Mouse (Mus musculus): ENCODE results near the gene F2. TPM values are rescaled to one million over a fixed set of nuclear protein-coding genes. Genes with fewer than 3 reads are reported as not detected.
"Not testable (repeated sequence)": the region's sequence is repeated elsewhere in the genome, so short reads cannot be mapped to it uniquely, and the experiment has no call there.

F2 gene
- total RNA-seq, 2 experiments from 2014 or later = 0.54 to 4.2 TPM

DNA sequence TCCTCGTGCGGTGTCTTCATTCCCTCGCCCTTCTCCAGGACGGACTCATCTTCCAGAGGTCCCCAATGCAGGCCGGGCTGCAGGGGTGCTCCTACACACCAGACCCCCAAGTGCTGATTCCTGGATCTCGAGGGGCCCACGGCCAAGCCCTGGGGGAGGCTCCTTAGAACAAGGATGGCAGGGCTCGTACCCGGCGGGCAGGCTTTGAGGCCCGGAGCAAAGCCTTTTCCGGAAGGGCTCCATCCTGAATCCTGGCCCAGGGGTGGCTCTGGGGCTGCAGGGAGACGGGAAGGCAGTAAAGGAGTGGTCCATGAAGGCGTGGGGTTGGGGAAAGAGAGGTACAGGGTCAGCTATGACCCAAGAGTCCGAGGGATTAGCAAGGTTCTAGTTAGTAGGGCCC is 12.9 kb upstream of the F2 start:
- DNase-seq (ENCODE audit: low spot score in 2 of 2) = no peak

DNA sequence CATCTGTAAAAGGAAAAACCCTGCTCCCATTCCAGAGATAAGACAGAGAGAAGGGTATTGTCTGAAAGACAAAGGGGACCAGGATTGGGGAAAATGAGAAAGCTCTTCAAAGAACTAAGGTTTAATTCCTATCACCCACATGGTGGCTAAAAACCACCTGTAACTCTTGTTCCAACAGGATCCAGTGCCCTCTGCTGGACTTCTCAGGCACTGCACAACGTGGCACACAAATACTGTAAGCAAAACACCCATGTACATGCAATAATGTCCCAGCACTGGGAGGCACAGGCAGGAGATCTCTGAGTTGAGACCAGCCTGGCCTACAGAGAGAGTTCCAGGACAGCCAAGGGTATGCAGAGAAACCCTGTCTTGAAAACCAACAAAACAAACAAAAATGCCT is 10.5 kb upstream of the F2 start:
- no peak for DNase-seq (ENCODE audit: low spot score in 2 of 2)

DNA sequence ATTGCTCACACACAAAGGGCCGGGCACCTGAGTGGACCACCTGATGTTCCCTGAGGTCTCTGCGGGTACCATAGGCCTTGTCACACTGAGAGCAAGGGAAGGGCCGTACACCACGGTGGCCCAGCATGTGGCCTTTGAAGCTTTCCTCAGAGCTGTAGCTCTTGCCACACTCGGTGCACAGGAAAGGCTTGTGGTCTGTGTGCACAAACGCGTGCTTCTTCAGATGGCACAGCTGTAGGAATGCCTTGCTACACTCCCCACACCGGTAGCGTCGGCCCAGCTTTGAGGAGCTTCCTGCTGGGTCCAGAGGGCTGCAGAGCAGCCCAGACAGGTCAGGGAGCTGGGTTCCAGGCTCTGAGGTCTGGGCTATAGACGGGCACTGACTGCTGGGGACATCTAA is 9.6 kb upstream of the F2 start:
- no peak for DNase-seq (ENCODE audit: low spot score in 2 of 2)

DNA sequence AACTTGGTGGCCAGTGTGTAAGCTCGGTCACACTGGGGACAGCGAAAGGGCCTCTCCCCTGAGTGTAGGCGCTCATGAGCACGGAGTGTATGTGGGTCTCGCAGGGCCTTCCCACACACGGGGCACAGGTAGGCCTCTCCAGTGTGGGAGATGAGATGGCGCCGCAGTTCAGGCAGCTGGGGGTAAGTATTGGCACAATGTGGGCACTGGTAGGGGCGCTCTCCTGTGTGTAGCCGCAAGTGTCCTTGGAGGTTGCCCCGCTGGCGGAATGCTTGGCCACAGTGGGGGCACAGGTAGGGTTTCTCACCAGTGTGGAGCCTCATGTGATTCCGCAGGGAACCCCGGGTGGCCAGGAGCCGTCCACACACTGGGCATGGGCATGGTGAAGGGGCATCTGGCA is 9.1 kb upstream of the F2 start:
- no peak for DNase-seq (ENCODE audit: low spot score in 2 of 2)

DNA sequence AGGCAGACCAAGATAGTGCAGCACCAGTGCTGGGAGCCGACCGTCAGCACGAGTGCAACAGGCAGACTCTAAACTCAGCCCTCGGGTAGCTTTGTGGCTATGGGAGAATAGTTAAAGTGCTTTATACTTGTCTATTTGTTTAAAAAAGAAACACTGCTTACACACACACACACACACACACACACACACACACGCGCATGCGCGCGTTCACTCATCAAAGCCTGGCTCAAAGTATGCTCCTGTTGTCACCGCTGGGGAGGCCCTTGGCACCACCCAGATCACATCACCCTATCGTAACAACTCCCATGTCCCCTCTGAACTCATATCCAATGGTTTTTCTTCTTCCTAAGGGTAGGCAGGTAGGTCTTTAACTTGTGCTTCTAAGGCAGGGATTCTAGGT is 7.8 kb upstream of the F2 start:
- DNase-seq (ENCODE audit: low spot score in 2 of 2) = no peak

DNA sequence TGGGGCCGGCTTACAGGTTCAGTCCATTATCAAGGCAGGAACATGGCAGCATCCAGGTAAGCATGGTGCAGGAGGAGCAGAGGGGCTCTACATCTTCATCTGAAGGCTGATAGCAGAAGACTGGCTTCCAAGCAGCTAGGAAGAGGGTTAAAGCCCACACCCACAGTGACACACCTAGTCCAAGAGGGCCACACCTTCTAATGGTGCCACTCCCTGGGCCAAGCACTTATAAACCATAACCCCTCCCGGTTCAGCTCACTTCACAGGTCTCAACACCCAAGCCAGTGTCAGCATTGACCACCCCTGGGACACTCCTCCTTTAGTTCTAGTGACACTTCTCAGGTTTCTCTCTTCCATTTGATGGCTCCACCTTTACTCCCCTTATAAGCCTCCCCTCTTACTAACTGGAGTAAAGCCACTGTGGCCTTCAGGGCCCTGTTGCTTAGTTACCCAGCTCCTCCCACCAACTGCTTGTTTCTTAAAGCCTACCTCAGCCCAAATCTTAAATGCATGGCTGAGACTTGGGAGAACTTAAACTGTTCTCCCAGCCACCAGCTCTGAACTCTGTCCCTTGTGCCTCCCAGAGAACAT is 6.7 kb upstream of the F2 start:
- DNase-seq (ENCODE audit: low spot score in 2 of 2) = no peak

DNA sequence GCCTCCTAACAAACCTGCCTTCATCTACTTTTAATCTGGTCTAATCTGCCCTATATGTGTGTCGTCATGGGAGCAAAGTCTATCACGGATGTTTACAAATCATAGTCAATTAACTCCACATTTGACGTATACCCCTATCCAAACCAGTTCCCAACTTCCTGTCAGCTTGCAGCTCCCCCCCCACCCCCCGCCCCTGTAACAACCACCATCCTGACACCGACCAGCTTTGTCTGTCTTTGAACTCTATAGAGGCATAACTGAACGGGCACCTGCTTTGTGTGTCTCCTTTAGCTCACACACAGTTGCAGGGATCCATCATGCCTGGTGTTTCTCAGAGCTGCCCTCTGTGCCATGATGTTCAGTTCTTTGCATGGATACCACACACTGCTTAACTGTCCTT is 2.7 kb upstream of the F2 start:
- no peak for DNase-seq (ENCODE audit: low spot score in 2 of 2)

DNA sequence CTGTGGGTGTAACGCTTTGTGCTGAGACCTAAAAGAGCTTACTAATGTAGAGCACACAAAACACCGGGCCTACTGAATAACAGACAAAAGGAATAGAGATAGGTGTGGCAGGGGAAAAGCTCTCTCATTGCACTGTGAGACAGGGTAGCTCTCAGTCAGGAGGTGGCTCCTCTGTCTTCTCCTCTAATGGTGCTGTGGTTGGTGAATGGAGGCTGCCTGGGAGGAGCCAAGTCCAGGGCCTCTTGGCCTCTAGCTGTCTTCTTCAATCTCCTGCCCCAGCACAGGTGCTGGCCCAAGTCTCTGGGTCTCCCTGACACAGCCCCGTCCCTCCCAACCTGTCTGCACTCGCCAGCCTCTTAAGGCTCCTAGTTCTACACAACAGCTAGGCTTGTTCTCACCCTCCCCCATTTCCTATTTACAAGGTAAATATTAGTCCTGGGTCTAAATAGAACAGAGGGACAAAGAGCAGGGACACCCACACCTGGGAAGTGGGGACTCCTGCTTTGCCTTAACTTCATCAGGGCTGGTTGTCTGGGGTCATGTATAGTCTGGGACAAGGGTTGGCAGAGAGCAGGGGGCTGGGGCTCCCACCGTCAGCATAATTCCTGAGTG is 619 bp upstream of the F2 start:
- no peak for DNase-seq (ENCODE audit: low spot score in 2 of 2)

DNA sequence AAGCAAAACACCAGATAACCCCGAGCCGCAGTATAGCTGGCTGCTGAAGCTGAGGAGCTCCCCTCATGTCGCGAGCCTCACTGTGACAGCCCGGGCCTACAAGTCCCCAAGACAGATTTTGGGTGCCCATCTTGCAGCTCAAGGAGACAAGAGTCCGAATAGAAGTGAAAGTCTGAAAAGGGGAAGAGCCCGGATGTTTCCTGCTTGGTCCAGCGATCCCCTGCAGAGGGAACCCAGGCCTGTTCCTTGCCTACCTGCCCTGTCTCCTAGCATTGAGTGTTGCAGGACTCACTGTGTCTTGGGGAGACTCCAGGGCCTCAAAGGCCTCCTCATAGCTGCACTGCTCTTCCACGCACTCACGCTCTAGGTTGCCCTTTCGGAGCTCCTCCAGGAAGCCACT is 728 bp downstream of the F2 start:
- DNase-seq (ENCODE audit: low spot score in 2 of 2) = no peak

DNA sequence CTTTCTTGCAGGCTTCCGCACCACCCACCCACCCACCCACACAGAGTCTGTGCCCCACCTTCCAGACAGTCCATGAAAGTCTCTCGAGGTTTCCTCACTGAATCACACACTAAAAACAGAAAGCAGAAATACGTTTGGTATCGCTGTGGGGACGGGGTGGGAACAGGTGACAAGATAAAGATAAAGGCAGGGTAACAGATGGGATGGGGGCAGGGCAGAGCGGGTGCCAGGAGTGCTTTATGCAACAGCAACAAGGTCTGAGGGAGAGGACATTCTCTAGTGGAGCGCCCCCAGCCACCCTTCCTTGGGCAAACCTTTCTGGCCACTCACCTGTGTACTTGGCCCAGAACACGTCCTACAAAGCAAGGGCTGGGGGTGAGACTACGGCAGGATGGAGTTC is 1.4 kb downstream of the F2 start:
- DNase-seq (ENCODE audit: low spot score in 2 of 2) = no peak

DNA sequence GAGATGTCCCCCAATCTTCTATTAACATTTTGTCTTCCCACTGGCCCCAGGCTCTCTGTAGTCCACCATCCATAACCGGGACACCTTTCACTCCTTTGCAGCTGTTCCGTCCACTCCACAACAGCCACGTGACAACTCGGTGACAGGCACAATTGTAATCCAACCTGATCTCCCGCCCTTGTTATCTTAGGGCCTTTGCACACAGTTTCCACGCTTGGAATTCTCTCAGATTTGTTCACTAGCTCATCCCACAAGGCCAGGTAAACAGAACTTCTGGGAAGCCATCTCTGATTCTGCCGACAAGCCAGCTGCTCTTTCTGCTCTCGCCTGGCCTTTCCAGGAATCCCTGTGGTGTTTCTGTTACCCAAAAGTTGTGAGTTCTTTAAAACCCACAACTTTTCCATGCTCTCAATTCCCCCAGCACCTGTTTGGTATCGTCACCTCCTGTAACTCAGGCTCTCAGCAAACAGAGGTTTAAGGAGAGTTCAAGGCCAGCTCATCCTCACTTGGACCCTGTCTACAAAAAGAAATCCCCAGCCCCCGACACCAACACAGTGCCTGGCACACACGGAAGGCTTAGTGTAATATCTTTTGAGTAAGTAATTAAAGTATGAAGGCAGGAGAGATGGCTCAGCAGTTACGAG is 2.8 kb downstream of the F2 start:
- DNase-seq (ENCODE audit: low spot score in 2 of 2) = no peak

DNA sequence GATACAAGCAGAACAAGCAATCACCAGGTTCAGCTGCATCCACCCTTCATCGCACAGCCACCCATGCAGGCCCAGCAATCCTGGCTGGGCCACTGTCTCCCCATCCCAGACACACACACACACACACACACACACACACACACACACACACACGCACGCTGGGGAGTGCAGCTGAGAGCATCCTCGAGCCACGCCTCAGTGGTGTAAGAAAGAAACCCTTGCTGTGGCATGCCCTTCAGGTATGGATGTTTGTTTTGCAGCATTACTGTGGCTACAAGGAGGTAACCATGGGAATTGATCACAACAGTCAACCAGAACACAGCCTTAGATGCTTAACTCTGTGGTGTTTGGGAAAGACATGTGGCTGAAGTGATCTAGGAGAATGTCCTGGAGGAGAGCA is 3.9 kb downstream of the F2 start:
- DNase-seq (ENCODE audit: low spot score in 2 of 2) = no peak

DNA sequence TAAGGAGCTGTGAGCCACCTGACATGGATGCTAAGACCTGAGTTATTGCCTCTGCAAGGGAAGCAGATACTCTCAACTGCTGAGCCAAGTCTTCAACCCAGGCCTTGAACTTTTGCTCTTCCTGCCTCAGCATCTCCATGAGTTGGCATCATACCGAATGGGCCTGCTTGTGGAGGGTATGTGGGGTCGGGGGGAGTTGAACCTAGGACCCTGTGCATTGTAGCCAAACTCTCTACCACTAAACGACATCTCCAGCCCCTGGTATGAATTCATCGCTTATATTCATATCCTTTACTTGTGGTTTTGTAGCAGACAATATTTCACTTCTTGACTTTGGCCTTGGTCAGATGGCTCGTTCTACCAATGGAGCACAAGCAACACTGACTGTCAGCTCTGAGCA is 4.4 kb downstream of the F2 start:
- DNase-seq (ENCODE audit: low spot score in 2 of 2) = no peak

DNA sequence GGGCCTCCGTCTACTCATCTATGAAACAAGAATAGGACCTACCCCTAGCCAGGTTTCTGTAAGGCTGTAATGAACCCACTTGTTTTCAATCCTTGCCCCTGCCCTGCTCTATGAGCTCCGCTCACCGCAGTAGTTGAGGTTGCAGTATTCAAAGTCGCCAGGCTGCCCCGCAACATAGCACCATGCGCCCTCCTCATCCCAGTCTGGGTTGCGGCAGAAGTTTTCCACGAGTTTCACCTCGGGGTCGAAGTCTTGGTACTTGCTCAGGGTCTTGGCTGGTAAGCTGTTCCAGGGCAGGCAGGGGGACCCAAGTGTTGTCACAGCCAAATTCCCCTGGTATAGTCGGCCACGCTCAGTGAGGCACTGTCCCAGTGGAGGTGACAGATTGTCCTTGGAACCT is 5.8 kb downstream of the F2 start:
- DNase-seq (ENCODE audit: low spot score in 2 of 2) = no peak

DNA sequence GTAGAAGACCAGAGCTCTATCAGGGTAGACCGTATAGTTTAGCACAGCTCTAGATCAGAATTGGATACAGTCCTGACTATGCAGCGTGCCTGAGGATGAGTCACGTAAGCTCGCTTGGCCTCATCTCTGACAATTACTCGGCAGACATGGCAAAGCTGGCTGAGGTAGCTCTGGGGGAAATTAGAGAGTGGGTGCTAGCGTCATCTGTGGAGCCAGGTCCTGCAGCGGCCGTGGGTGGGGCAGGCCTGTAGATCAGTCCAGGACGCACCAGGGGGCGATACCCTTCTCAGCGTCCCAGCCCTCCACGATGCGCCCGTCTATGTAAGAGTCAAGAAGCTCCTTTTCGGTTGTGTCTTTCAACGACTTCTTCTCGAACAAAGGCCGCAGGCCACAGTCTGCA is 6.5 kb downstream of the F2 start:
- no peak for DNase-seq (ENCODE audit: low spot score in 2 of 2)

DNA sequence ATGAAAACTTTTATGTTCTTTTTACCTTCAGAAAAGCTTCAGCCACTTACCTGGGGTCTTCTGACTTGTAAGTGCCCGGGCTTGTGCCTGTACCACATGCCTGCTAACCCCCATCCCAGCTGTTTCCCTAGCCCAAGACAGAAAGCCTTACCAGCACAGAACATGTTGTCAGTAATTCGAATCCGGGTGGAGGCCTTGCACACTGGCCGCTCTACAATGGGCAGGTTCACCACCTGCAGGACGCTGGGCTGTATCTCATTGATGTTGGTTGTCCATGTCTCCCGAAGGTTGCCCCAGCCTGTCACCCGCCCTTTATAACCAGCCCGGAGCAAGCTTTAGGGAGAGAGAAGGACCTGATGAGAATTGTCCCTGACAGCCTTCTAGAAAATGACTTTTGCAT is 8.0 kb downstream of the F2 start:
- no peak for DNase-seq (ENCODE audit: low spot score in 2 of 2)

DNA sequence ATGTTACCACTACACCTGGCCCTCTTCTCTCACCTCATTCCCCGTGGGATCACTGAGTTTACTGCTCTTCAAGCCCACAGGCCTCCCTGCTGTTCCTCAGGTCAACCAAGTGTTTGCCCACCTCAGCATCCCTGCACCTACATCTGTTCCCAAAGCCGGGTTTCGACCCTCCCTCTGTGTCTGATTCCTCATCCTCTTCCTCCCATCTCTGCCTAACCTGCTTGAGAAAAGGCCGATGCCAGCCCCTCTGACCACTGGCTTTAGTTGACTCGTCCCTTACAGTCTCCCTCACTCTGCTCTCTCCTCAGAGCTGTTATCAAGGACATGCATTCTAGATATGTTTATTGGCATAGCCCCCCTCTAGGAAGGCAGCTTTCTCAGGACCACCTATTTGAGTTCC is 8.7 kb downstream of the F2 start:
- no peak for DNase-seq (ENCODE audit: low spot score in 2 of 2)

DNA sequence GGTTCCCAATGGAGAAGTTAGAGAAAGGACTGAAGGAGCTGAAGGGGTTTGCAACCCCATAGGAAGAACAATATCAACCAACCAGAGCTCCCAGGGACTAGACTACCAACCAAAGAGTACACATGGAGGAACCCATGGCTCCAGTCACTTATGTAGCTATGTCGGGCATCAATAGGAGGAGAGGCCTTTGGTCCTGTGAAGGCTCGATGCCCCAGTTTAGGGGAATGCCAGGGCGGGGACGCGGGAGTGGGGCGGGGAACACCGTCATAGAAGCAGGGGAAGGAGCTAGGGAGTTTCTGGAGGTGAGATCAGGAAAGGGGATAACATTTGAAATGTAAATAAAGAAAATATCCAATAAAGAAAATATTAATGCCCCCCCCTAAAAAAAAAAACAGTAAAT is 12.8 kb downstream of the F2 start:
- not testable (repeated sequence) for DNase-seq (ENCODE audit: low spot score in 2 of 2)

DNA sequence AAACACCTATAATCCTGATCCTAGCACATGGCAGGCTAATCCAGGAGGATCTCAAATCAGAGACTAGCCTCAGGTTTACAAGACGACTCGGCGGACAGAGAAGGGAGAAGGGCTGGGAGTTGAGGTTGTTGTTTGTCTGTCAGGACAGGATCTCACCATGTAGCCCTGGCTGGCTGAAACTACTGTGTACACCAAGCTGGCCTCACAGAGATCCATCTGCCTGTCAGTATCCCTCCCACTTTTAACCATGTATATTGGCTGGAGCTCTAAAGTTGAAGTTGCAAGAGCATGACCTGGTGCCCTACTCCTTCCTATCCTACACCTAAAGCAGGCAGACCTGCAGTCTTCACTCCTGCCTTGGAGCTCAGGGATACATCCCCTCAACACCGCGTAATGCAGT is 13.9 kb downstream of the F2 start:
- no peak for DNase-seq (ENCODE audit: low spot score in 2 of 2)

DNA sequence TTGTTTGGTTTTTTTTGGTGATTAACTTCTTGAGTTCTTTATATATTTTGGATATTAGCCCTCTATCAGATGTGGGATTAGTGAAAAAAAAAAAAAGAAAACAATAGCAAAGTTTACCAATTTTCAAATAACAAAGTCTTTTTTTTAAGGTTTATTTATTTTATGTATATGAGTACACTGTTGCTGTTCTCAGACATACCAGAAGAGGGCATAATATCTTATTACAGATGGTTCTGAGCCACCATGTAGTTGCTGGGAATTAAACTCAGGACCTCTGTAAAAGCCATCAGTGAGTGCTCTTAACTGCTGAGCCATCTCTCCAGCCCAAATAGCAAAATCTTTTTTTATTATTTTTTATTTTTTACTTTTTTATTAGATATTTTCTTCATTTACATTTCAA is 26.8 kb downstream of the F2 start:
- not testable (repeated sequence) for DNase-seq (ENCODE audit: low spot score in 2 of 2)

DNA sequence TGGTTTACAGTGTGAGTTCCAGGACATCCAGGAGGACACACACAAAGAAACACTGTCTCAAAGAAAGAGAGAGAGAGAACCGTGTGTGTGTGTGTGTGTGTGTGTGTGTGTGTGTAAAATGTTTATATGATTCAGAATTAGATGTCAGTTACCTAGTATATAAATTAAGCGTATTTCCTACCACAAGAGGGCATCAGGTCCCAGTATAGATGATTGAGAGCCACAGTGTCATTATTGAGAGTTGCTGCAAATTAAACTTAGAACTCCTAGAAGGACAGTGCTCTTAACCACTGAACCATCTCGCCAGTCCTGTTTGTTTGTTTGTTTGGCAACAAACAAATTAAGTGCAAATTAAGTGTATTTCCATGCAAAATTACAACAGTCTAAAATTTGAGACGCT is 33.8 kb downstream of the F2 start:
- no peak for DNase-seq (ENCODE audit: low spot score in 2 of 2)

DNA sequence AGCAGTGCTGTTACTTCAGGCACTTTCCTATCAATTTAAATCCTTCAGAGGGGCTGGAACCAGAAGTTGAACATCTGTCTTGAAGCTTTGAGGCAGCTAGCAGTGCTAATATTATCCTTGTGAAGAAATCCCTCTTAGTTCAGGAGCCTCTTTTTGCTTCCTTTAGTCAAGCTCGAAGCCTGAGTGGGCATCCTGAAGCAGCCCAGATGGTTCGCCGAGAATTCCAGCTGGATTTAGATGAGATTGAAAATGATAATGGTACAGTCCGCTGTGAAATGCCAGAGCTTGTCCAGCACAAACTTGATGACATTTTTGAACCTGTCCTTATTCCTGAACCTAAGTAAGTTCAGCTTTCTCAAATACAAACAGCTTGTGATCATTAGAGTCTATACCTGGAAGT is 35.7 kb downstream of the F2 start:
- DNase-seq (ENCODE audit: low spot score in 2 of 2) = no peak

DNA sequence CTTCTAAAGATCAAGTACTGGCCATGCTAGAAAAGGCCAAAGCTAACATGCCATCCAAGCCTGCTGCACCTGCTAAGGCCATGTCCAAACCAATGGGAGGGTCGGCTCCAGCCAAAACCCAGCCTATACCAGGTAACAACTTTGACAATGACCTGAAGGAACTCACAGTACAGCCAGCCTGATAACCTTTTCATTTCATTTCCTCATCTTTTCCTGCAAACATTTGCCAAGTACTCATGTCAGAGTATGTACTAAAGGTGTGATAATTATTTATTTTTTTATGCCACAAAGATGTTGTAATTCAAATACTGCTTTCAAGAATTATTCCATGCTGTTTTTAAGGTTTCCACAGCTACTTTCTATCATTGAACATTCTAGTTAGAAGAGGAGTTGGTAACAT is 50.0 kb downstream of the F2 start:
- no peak for DNase-seq (ENCODE audit: low spot score in 2 of 2)

All from gastrocnemius, postnatal 4 days (tissue).